10 mouse cellular contexts compared by ENCODE assay signal in the genomic region with DNA sequence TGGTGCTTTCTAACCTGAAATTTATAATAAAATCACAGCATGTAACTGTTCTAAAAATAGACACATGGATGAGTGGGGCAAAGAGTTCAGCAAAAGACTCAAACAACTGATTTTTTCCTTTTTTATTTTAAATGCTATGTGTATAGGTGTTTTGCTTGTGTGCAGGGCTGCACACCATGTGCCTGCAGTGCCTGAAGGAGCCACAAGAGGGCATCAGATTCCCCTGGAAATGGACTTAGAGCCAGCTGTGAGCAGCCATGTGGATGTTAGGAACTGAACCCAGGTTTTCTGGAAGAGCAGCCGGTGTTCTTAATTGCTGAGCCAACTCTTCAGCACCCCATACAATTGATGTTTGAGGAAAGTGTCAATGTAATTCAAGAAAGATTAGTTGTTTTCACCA. TPM values are rescaled to one million over a fixed set of nuclear protein-coding genes. Genes with fewer than 3 reads are reported as not detected.
DNase-seq lines count a peak whose midpoint lies in the region; ATAC-seq and TF ChIP-seq lines count a peak whose summit lies in the region.
"Had no signal": no experiment of that assay in that cellular context is flagged by ENCODE, and none has a peak within 500 bp of the region (broad histone marks: within the 10 kb centered on the region; RNA-seq: fewer than 3 reads in every experiment).

No protein-coding gene starts in this region.

- peak; percentile 58 for DNase-seq in hindbrain, postnatal 0 days (ENCODE audit: low spot score)
- DNase-seq in A20 (ENCODE audit: low read depth, low spot score) = peak; percentile 37
- peak; percentile 59 for DNase-seq in NIH3T3 (ENCODE audit: low read depth)
- peak; percentile 70 for DNase-seq in induced T-regulatory cell, adult 2 months (ENCODE audit: low read depth)
- peak; percentile 33 for DNase-seq in splenic B cell, adult 2 months (ENCODE audit: low read depth, low spot score)
- DNase-seq in layer of hippocampus, adult 18-20 months (ENCODE audit: low spot score in 2 of 2) = no peak
- DNase-seq in urinary bladder, postnatal 10 days (ENCODE audit: low spot score) = no peak

- H3K4me2 ChIP-seq in hindbrain, postnatal 0 days (ENCODE audit: low read depth, low read length) = no peak overlapping the region
- no peak overlapping the region for H3K4me2 ChIP-seq in hindbrain, embryonic 16.5 days (ENCODE audit: low read length)
- H3K4me2 ChIP-seq: embryonic facial prominence, embryonic 15.5 days; lung, embryonic 15.5 days had no signal

- no peak overlapping the region for H3K27ac ChIP-seq in hindbrain, postnatal 0 days
- H3K27ac ChIP-seq in hindbrain, embryonic 16.5 days (ENCODE audit: low read depth, low read length) = no peak overlapping the region
- H3K27ac ChIP-seq: embryonic facial prominence, embryonic 15.5 days; lung, embryonic 15.5 days had no signal

- no peaks in the 10 kb centered on the region for H3K27me3 ChIP-seq in hindbrain, postnatal 0 days (ENCODE audit: insufficient read depth, low read length)
- no peaks in the 10 kb centered on the region for H3K27me3 ChIP-seq in hindbrain, embryonic 16.5 days (replicated peaks; ENCODE audit: control insufficient read depth, insufficient read depth, low read length)
- no peaks in the 10 kb centered on the region for H3K27me3 ChIP-seq in splenic B cell, adult 2 months (ENCODE audit: control insufficient read depth, insufficient read depth, low read length, poor library complexity, severe bottlenecking)
- H3K27me3 ChIP-seq: embryonic facial prominence, embryonic 15.5 days; lung, embryonic 15.5 days had no signal

- no peak overlapping the region for H3K4me3 ChIP-seq in hindbrain, postnatal 0 days (ENCODE audit: low read length)
- H3K4me3 ChIP-seq in hindbrain, embryonic 16.5 days (ENCODE audit: low read length) = no peak overlapping the region
- H3K4me3 ChIP-seq: embryonic facial prominence, embryonic 15.5 days; lung, embryonic 15.5 days had no signal

- H3K36me3 ChIP-seq in hindbrain, postnatal 0 days (ENCODE audit: insufficient read depth, low read length) = 0 out of 2 replicates have a peak, but pooled peaks cover 4% of the 10 kb centered on the region
- H3K36me3 ChIP-seq in hindbrain, embryonic 16.5 days (ENCODE audit: control insufficient read depth, insufficient read depth, low read length) = peaks cover 2% of the 10 kb centered on the region; the same call in 1 of the 2 replicates
- no peaks in the 10 kb centered on the region for H3K36me3 ChIP-seq in splenic B cell, adult 2 months (ENCODE audit: control insufficient read depth, insufficient read depth, low read length, poor library complexity, severe bottlenecking)
- H3K36me3 ChIP-seq: embryonic facial prominence, embryonic 15.5 days; lung, embryonic 15.5 days had no signal

- no peaks in the 10 kb centered on the region for H3K9me3 ChIP-seq in hindbrain, postnatal 0 days (ENCODE audit: low read length)
- H3K9me3 ChIP-seq in hindbrain, embryonic 16.5 days (ENCODE audit: control insufficient read depth, low read length) = peaks cover 2% of the 10 kb centered on the region; the same call in 1 of the 2 replicates
- H3K9me3 ChIP-seq: lung, embryonic 15.5 days had no signal

- H3K4me1 ChIP-seq in hindbrain, postnatal 0 days (ENCODE audit: insufficient read depth, low read length) = no peaks in the 10 kb centered on the region
- H3K4me1 ChIP-seq in hindbrain, embryonic 16.5 days (ENCODE audit: control insufficient read depth, insufficient read depth, low read depth, low read length) = no peaks in the 10 kb centered on the region
- H3K4me1 ChIP-seq: embryonic facial prominence, embryonic 15.5 days; lung, embryonic 15.5 days had no signal

- ATAC-seq in hindbrain, postnatal 0 days = no peak
- ATAC-seq in hindbrain, embryonic 16.5 days = no peak

- WGBS in hindbrain, postnatal 0 days = 86% methylated on average over 1 of the region's 1 CpGs
- 90% methylated on average over 1 of the region's 1 CpGs for WGBS in hindbrain, embryonic 16.5 days

- peak; percentile 72 for TF ChIP-seq CTCF in hindbrain, postnatal 0 days (IDR thresholded peaks at IDR 0.05; ENCODE audit: low read depth)

- no peak overlapping the region for H3K9ac ChIP-seq in hindbrain, postnatal 0 days (replicated peaks; ENCODE audit: low read length)
- H3K9ac ChIP-seq in hindbrain, embryonic 16.5 days (ENCODE audit: low read depth, low read length) = no peak overlapping the region
- H3K9ac ChIP-seq: embryonic facial prominence, embryonic 15.5 days; lung, embryonic 15.5 days had no signal

RNA-seq across cellular contexts. Expression of a gene that starts 25.0 kb away (rescaled TPM):
- 10.0 and 13.4 TPM in 2 replicates for total RNA-seq in hindbrain, postnatal 0 days (2014; rRNA removed)
- 23.1 and 24.3 TPM in 2 replicates for polyA plus RNA-seq in hindbrain, postnatal 0 days (2015; fragmentation: Nextera tagmentation; extraction: Ambion mirVana)
- 18.8 and 20.0 TPM in 2 replicates for polyA plus RNA-seq in hindbrain, embryonic 16.5 days (2015; fragmentation: Nextera tagmentation; extraction: Ambion mirVana)
- 10 to 100 TPM; 23.5 to 24.0 TPM for total RNA-seq in layer of hippocampus, adult 18-20 months (2021)

RNA-seq across cellular contexts. Expression of a gene that starts 31.9 kb away (rescaled TPM):
- 12.1 and 14.1 TPM in 2 replicates for total RNA-seq in hindbrain, postnatal 0 days (2014; rRNA removed)
- polyA plus RNA-seq in hindbrain, postnatal 0 days (2015; fragmentation: Nextera tagmentation; extraction: Ambion mirVana) = 28.5 and 29.4 TPM in 2 replicates
- polyA plus RNA-seq in hindbrain, embryonic 16.5 days (2015; fragmentation: Nextera tagmentation; extraction: Ambion mirVana) = 22.2 and 27.3 TPM in 2 replicates
- total RNA-seq in layer of hippocampus, adult 18-20 months (2021) = 1 to 10 TPM; 4.9 TPM

RNA-seq across cellular contexts. Expression of a gene that starts 32.2 kb away (rescaled TPM):
- 0.11 TPM in 1 of 2 replicates, not detected in the other for total RNA-seq in hindbrain, postnatal 0 days (2014; rRNA removed)
- 0.51 and 1.3 TPM in 2 replicates for polyA plus RNA-seq in hindbrain, postnatal 0 days (2015; fragmentation: Nextera tagmentation; extraction: Ambion mirVana)
- polyA plus RNA-seq in hindbrain, embryonic 16.5 days (2015; fragmentation: Nextera tagmentation; extraction: Ambion mirVana) = 0.63 and 0.89 TPM in 2 replicates
- total RNA-seq in layer of hippocampus, adult 18-20 months (2021) = under 1 TPM; 0.30 to 0.50 TPM

Comparison
In these comparisons a context has a peak if more than half of its experiments do, and no peak if none do; other contexts are left out.
1. DNase-seq: peak in hindbrain, postnatal 0 days (single experiment), A20 (single experiment), NIH3T3 (single experiment), induced T-regulatory cell, adult 2 months (single experiment) and splenic B cell, adult 2 months (single experiment); none in layer of hippocampus, adult 18-20 months (0 of 2) and urinary bladder, postnatal 10 days (single experiment).